Mouse (Mus musculus) CH12.LX (cell line): ENCODE results near the gene Olfr1106. TPM values are rescaled to one million over a fixed set of nuclear protein-coding genes. Genes with fewer than 3 reads are reported as not detected.

Experiments used
- polyA plus RNA-seq: library from polyadenylated mRNA; unstranded; fragments of >175 nt; gene quantifications from 2 replicates; pipeline ENCODE4 v1.2.1, GENCODE M21; 2012; ENCODE audit warnings: low read depth; ENCODE audit not compliant: insufficient read length
- total RNA-seq, 2 experiments: library from RNA; depleted of rRNA; stranded (reverse); fragments of 300-350 nt in 1 of 2; fragments of >200 nt in 1 of 2; gene quantifications; 2 replicates each; pipeline ENCODE4 v1.2.3; 2012 to 2014

Olfr1106 gene
- total and polyA plus RNA-seq, 3 experiments, result not detected

Other genes starting within 250 kb of the Olfr1106 start
Only the 20 nearest of the 21 such genes appear.
- not detected in 2 replicates for gene Olfr1094, start 227.6 kb downstream of the Olfr1106 start, total RNA-seq (2012; rRNA removed)
- not detected in 2 replicates for gene Olfr1094, start 227.6 kb downstream of the Olfr1106 start, total RNA-seq (2014; rRNA removed)
- not detected in 2 replicates for gene Olfr1094, start 227.6 kb downstream of the Olfr1106 start, polyA plus RNA-seq
- not detected in 2 replicates for gene Olfr1095, start 200.6 kb downstream of the Olfr1106 start, total RNA-seq (2012; rRNA removed)
- gene Olfr1095, start 200.6 kb downstream of the Olfr1106 start, total RNA-seq (2014; rRNA removed), result not detected in 2 replicates
- gene Olfr1095, start 200.6 kb downstream of the Olfr1106 start, polyA plus RNA-seq, result not detected in 2 replicates
- not detected in 2 replicates for gene Gm13723, start 177.5 kb downstream of the Olfr1106 start, total RNA-seq (2012; rRNA removed)
- not detected in 2 replicates for gene Gm13723, start 177.5 kb downstream of the Olfr1106 start, total RNA-seq (2014; rRNA removed)
- gene Gm13723, start 177.5 kb downstream of the Olfr1106 start, polyA plus RNA-seq, result not detected in 2 replicates
- gene Olfr1097, start 160.1 kb downstream of the Olfr1106 start, total RNA-seq (2012; rRNA removed), result not detected in 2 replicates
- not detected in 2 replicates for gene Olfr1097, start 160.1 kb downstream of the Olfr1106 start, total RNA-seq (2014; rRNA removed)
- gene Olfr1097, start 160.1 kb downstream of the Olfr1106 start, polyA plus RNA-seq, result not detected in 2 replicates
- gene Olfr1098, start 127.7 kb downstream of the Olfr1106 start, total RNA-seq (2012; rRNA removed), result not detected in 2 replicates
- gene Olfr1098, start 127.7 kb downstream of the Olfr1106 start, total RNA-seq (2014; rRNA removed), result not detected in 2 replicates
- gene Olfr1098, start 127.7 kb downstream of the Olfr1106 start, polyA plus RNA-seq, result not detected in 2 replicates
- not detected in 2 replicates for gene Olfr1099, start 91.6 kb downstream of the Olfr1106 start, total RNA-seq (2012; rRNA removed)
- not detected in 2 replicates for gene Olfr1099, start 91.6 kb downstream of the Olfr1106 start, total RNA-seq (2014; rRNA removed)
- gene Olfr1099, start 91.6 kb downstream of the Olfr1106 start, polyA plus RNA-seq, result not detected in 2 replicates
- not detected in 2 replicates for gene Olfr1100, start 72.3 kb downstream of the Olfr1106 start, total RNA-seq (2012; rRNA removed)
- not detected in 2 replicates for gene Olfr1100, start 72.3 kb downstream of the Olfr1106 start, total RNA-seq (2014; rRNA removed)
- gene Olfr1100, start 72.3 kb downstream of the Olfr1106 start, polyA plus RNA-seq, result not detected in 2 replicates
- not detected in 2 replicates for gene Olfr1101, start 61.1 kb downstream of the Olfr1106 start, total RNA-seq (2012; rRNA removed)
- not detected in 2 replicates for gene Olfr1101, start 61.1 kb downstream of the Olfr1106 start, total RNA-seq (2014; rRNA removed)
- gene Olfr1101, start 61.1 kb downstream of the Olfr1106 start, polyA plus RNA-seq, result not detected in 2 replicates
- gene Olfr1102, start 53.9 kb downstream of the Olfr1106 start, total RNA-seq (2012; rRNA removed), result not detected in 2 replicates
- not detected in 2 replicates for gene Olfr1102, start 53.9 kb downstream of the Olfr1106 start, total RNA-seq (2014; rRNA removed)
- not detected in 2 replicates for gene Olfr1102, start 53.9 kb downstream of the Olfr1106 start, polyA plus RNA-seq
- not detected in 2 replicates for gene Olfr1104, start 25.2 kb downstream of the Olfr1106 start, total RNA-seq (2012; rRNA removed)
- gene Olfr1104, start 25.2 kb downstream of the Olfr1106 start, total RNA-seq (2014; rRNA removed), result not detected in 2 replicates
- not detected in 2 replicates for gene Olfr1104, start 25.2 kb downstream of the Olfr1106 start, polyA plus RNA-seq
- gene Olfr1105, start 15.7 kb downstream of the Olfr1106 start, total RNA-seq (2012; rRNA removed), result not detected in 2 replicates
- not detected in 2 replicates for gene Olfr1105, start 15.7 kb downstream of the Olfr1106 start, total RNA-seq (2014; rRNA removed)
- gene Olfr1105, start 15.7 kb downstream of the Olfr1106 start, polyA plus RNA-seq, result not detected in 2 replicates
- not detected in 2 replicates for gene Olfr1107, start 23.5 kb upstream of the Olfr1106 start, total RNA-seq (2012; rRNA removed)
- gene Olfr1107, start 23.5 kb upstream of the Olfr1106 start, total RNA-seq (2014; rRNA removed), result not detected in 2 replicates
- not detected in 2 replicates for gene Olfr1107, start 23.5 kb upstream of the Olfr1106 start, polyA plus RNA-seq
- gene Olfr1109, start 43.7 kb upstream of the Olfr1106 start, total RNA-seq (2012; rRNA removed), result not detected in 2 replicates
- not detected in 2 replicates for gene Olfr1109, start 43.7 kb upstream of the Olfr1106 start, total RNA-seq (2014; rRNA removed)
- gene Olfr1109, start 43.7 kb upstream of the Olfr1106 start, polyA plus RNA-seq, result not detected in 2 replicates
- not detected in 2 replicates for gene Olfr259, start 62.3 kb upstream of the Olfr1106 start, total RNA-seq (2012; rRNA removed)
- gene Olfr259, start 62.3 kb upstream of the Olfr1106 start, total RNA-seq (2014; rRNA removed), result not detected in 2 replicates
- not detected in 2 replicates for gene Olfr259, start 62.3 kb upstream of the Olfr1106 start, polyA plus RNA-seq
- not detected in 2 replicates for gene Olfr1110, start 88.0 kb upstream of the Olfr1106 start, total RNA-seq (2012; rRNA removed)
- gene Olfr1110, start 88.0 kb upstream of the Olfr1106 start, total RNA-seq (2014; rRNA removed), result not detected in 2 replicates
- not detected in 2 replicates for gene Olfr1110, start 88.0 kb upstream of the Olfr1106 start, polyA plus RNA-seq
- not detected in 2 replicates for gene Olfr1111, start 100.4 kb upstream of the Olfr1106 start, total RNA-seq (2012; rRNA removed)
- not detected in 2 replicates for gene Olfr1111, start 100.4 kb upstream of the Olfr1106 start, total RNA-seq (2014; rRNA removed)
- gene Olfr1111, start 100.4 kb upstream of the Olfr1106 start, polyA plus RNA-seq, result not detected in 2 replicates
- gene Olfr1112, start 135.5 kb upstream of the Olfr1106 start, total RNA-seq (2012; rRNA removed), result not detected in 2 replicates
- gene Olfr1112, start 135.5 kb upstream of the Olfr1106 start, total RNA-seq (2014; rRNA removed), result not detected in 2 replicates
- not detected in 2 replicates for gene Olfr1112, start 135.5 kb upstream of the Olfr1106 start, polyA plus RNA-seq
- gene Olfr1113, start 156.7 kb upstream of the Olfr1106 start, total RNA-seq (2012; rRNA removed), result not detected in 2 replicates
- gene Olfr1113, start 156.7 kb upstream of the Olfr1106 start, total RNA-seq (2014; rRNA removed), result not detected in 2 replicates
- gene Olfr1113, start 156.7 kb upstream of the Olfr1106 start, polyA plus RNA-seq, result not detected in 2 replicates
- not detected in 2 replicates for gene Olfr1115, start 195.7 kb upstream of the Olfr1106 start, total RNA-seq (2012; rRNA removed)
- gene Olfr1115, start 195.7 kb upstream of the Olfr1106 start, total RNA-seq (2014; rRNA removed), result not detected in 2 replicates
- not detected in 2 replicates for gene Olfr1115, start 195.7 kb upstream of the Olfr1106 start, polyA plus RNA-seq
- gene Olfr1116, start 215.3 kb upstream of the Olfr1106 start, total RNA-seq (2012; rRNA removed), result not detected in 2 replicates
- gene Olfr1116, start 215.3 kb upstream of the Olfr1106 start, total RNA-seq (2014; rRNA removed), result not detected in 2 replicates
- not detected in 2 replicates for gene Olfr1116, start 215.3 kb upstream of the Olfr1106 start, polyA plus RNA-seq